Mouse (Mus musculus): Measurements from ENCODE around the gene Tmub1. TPM values are rescaled to one million over a fixed set of nuclear protein-coding genes. Genes with fewer than 3 reads are reported as not detected.

The Tmub1 gene
- polyA plus RNA-seq, 1 experiment from 2014 or later: 62.8 TPM

GRCm38 (mm10) chr5:24477909-24478308 is 30.3 kb upstream of the Tmub1 start:
- H3K4me3 ChIP-seq (replicated peaks): no peak overlapping the region
- no peak overlapping the region for H3K27ac ChIP-seq (replicated peaks)
- no peak overlapping the region for H3K9ac ChIP-seq (replicated peaks)
- peaks cover 54% of the 10 kb centered on the region for H3K4me1 ChIP-seq
- H3K4me2 ChIP-seq: no peak overlapping the region
- H3K36me3 ChIP-seq: peaks cover 55% of the 10 kb centered on the region
- H3K27me3 ChIP-seq (replicated peaks): 0 out of 2 replicates have a peak, but pooled peaks cover 6% of the 10 kb centered on the region
- WGBS: 77% methylated on average over 9 of the region's 9 CpGs
- H3K9me3 ChIP-seq (replicated peaks): no peaks in the 10 kb centered on the region
- ATAC-seq (ENCODE audit: low FRiP score): no peak

DNA sequence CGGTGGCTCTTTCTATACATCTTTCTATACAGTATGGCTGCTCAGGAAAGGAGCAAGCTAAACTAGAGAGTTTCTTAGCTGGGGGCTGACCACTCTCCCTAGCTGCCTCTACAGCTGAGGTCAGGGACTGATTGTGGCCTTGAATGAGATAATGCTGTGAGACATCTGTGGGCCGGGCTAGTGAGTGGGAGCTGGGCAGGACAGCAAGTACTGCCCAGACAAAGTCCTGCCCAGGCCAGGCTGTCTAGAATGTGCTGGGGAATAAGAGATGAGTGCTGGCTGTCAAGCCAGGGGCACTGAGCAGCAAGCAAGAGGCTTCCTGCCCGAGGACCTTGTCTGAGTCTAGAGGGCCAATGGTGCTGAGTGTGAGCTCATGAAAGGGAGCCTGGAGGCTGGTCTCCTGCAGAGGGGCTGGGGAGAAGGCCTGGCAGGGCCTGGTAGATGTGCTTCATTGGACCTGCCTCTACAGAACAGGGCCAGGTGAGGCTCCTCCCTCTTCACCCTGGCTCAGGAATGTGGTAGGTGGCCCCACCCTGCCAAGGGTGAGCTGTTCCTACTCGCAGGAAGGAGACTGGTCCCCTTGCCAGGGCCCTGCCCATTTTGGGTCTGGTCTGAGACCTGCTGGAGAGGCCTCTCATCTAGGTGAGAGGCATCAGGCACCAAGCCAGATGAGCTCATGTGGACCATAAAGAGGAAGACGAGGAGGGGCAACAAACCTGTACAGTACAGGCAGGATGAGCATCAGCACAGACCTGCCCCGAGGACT is 28.0 kb upstream of the Tmub1 start:
- Histone ChIP-seq H3K4me3 (replicated peaks) (no peak overlapping the region), H3K9me3 (replicated peaks) (no peaks in the 10 kb centered on the region), H3K9ac (replicated peaks) (no peak overlapping the region), H3K4me1 (peaks cover 44% of the 10 kb centered on the region), H3K27me3 (replicated peaks) (0 out of 2 replicates have a peak, but pooled peaks cover 9% of the 10 kb centered on the region), H3K4me2 (peak overlapping the region; percentile 65), H3K27ac (replicated peaks) (no peak overlapping the region), H3K36me3 (peaks cover 37% of the 10 kb centered on the region)
- ATAC-seq (ENCODE audit: low FRiP score): no peak
- 72% methylated on average over 6 of the region's 6 CpGs for WGBS

DNA sequence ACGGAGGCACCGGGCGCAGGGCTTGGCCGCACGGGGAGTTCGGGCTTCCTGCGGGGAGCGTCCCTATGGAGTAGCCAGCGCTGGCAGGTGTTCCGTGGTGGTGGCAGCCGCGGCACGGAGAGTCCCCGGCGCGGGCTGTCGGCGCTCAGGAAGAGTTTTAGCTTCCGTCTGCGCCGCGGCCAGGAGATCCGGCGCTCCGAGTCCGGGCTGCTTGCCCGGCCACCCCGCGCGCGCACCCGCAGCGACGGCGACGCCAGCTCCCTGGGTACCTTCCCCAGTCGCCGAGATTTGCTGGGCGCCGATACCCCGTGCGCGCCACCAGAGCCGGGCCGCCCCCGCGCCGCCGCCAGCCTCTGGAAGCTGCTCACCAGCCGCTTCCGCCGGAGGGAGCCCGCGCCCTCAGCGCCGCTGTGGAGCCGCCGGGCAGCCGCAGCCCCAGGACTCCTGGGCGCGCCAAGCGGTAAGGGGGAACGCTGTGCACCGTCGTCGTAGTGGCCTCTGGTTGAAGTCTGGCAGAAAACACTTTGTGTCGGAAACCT is 27.1 kb upstream of the Tmub1 start:
- 0 out of 2 replicates have a peak, but pooled peaks have one; percentile 4 for ATAC-seq (ENCODE audit: low FRiP score)
- H3K9me3 ChIP-seq (replicated peaks): no peaks in the 10 kb centered on the region
- peak overlapping the region; percentile 37 for H3K4me3 ChIP-seq (replicated peaks)
- no peak overlapping the region for H3K27ac ChIP-seq (replicated peaks)
- peaks cover 51% of the 10 kb centered on the region for H3K4me1 ChIP-seq
- H3K9ac ChIP-seq (replicated peaks): peak overlapping the region; percentile 39
- H3K4me2 ChIP-seq: peak overlapping the region; percentile 65
- 0 out of 2 replicates have a peak, but pooled peaks cover 9% of the 10 kb centered on the region for H3K27me3 ChIP-seq (replicated peaks)
- H3K36me3 ChIP-seq: peaks cover 29% of the 10 kb centered on the region
- 4% methylated on average over 66 of the region's 67 CpGs for WGBS

DNA sequence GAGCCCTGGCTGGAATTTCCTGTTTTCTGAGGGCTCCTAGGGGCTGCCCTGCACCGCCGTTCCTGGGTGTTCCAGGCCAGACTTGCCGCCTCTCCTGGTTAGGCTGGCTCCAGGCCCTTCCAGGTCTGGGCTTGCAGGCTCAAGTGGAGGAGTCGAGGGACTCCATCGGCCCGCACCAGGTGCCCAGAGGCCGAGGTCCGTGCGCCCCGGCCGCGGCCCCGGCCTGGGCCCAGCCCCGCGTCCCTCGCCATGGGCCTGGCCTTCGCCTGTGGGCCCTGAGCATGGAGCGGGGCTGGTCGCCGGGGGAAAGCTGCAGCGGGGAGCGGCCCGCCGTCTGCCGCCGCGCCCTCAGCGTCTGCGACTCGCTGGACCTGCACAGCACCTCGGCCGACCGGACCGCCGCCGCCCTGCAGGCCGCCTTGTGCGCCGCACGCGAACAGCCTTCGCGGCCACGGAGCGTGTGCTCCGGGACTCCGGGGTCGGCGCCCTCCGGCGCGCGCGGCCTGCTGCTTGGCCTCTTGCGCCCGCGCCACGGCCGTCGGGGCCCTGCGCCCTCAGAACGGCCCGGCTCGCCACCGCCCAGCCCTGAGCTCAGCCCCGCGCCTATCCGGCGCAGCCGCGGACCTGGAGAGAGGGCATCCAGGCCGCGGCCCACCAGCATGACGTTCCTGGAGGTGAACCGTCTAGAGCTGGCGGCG is 26.5 kb upstream of the Tmub1 start:
- Histone ChIP-seq H3K4me3 (replicated peaks) (peak overlapping the region; percentile 37), H3K9ac (replicated peaks) (peak overlapping the region; percentile 39), H3K4me2 (peak overlapping the region; percentile 65), H3K4me1 (peaks cover 53% of the 10 kb centered on the region), H3K9me3 (replicated peaks) (no peaks in the 10 kb centered on the region), H3K27ac (replicated peaks) (no peak overlapping the region), H3K27me3 (replicated peaks) (0 out of 2 replicates have a peak, but pooled peaks cover 9% of the 10 kb centered on the region), H3K36me3 (peaks cover 24% of the 10 kb centered on the region)
- WGBS: 8% methylated on average over 63 of the region's 77 CpGs
- 0 out of 2 replicates have a peak, but pooled peaks have one; percentile 4 for ATAC-seq (ENCODE audit: low FRiP score)

DNA sequence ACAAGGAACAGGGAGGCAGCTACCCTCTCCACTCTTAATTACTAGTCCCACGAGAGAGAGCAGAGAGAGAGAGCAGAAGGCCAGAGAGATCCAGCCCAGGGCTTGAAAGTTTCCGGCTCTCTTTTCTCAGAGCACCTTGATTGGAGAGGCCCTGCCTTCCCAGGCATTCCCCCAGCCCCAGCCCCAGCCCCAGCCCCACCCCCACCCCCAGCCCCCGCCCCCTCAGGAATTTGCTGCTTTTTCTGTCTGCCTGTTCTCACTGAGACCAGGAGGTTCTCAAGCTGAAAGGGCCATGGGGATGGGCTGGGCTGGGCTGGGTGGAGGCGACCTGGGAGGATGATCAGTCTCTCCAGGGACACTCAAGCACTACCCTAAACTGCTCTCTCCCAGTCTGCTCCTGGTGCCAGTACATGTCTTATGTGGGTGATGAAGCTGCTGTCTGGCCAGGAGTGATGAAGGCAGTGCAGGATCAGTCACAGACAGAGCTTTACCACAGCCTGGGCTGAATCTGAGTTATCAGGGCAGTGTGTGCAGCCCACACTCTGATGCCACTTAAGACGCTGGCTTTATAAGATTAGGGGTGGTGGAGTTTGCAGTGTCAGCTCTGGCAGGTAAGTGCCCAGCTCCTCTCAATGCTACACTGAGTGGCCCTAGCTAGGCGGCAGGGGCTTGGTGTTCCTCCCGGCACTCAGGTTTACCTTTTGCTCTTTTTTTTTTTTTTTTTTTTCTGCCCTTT is 25.4 kb upstream of the Tmub1 start:
- no peak overlapping the region for H3K9ac ChIP-seq (replicated peaks)
- H3K9me3 ChIP-seq (replicated peaks): no peaks in the 10 kb centered on the region
- peaks cover 13% of the 10 kb centered on the region for H3K36me3 ChIP-seq
- no peak overlapping the region for H3K27ac ChIP-seq (replicated peaks)
- H3K27me3 ChIP-seq (replicated peaks): 0 out of 2 replicates have a peak, but pooled peaks cover 9% of the 10 kb centered on the region
- H3K4me2 ChIP-seq: no peak overlapping the region
- H3K4me3 ChIP-seq (replicated peaks): no peak overlapping the region
- no peak for ATAC-seq (ENCODE audit: low FRiP score)
- 31% methylated on average over 6 of the region's 7 CpGs for WGBS
- peaks cover 56% of the 10 kb centered on the region for H3K4me1 ChIP-seq

DNA sequence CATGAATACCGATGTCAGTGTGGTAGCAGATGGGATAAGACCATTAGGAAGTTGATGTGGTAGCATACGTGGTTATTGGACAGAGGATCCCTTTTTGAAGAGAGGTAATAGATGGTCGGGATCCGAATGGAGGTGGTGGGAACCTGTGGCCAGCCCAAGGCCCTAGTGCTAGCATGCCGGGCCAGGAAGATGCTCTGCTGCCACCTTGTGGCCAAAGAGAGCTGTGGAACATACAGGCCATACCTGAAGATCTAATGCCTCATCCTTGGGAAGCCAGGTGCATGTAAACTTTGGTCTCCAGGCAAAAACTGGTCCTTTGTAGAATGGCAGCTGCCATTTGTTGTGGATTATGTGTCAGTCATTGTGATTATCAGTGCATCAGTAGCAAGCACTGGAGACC is 22.9 kb upstream of the Tmub1 start:
- Histone ChIP-seq H3K4me2 (no peak overlapping the region), H3K4me3 (replicated peaks) (no peak overlapping the region), H3K27me3 (replicated peaks) (0 out of 2 replicates have a peak, but pooled peaks cover 9% of the 10 kb centered on the region), H3K36me3 (no peaks in the 10 kb centered on the region), H3K9me3 (replicated peaks) (no peaks in the 10 kb centered on the region), H3K27ac (replicated peaks) (no peak overlapping the region), H3K4me1 (peaks cover 54% of the 10 kb centered on the region), H3K9ac (replicated peaks) (no peak overlapping the region)
- 12% methylated on average over 5 of the region's 5 CpGs for WGBS
- peak; percentile 51; the same call in 1 of the 2 replicates for ATAC-seq (ENCODE audit: low FRiP score)

DNA sequence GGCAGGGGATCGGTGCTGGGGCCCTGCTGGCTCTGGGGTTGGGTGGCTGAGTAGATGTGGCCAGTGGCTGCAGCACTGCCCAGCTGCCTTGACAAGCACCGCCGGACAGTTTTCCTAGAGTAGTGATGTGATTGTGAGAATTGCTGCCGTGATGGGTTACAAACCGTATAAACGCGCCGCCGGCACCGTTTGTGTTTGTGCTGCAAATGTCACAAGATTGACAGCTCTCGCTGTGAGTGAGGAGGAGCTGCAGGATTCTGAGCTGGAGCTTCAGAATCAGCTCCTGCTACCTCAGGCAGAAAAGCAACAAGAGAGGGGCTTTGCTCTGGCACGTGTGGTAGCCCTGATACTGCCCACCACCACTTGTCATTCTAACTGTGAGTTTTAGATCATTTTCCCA is 19.1 kb upstream of the Tmub1 start:
- H3K4me1 ChIP-seq: peaks cover 27% of the 10 kb centered on the region
- H3K36me3 ChIP-seq: no peaks in the 10 kb centered on the region
- H3K4me3 ChIP-seq (replicated peaks): no peak overlapping the region
- ATAC-seq (ENCODE audit: low FRiP score): no peak
- no peak overlapping the region for H3K27ac ChIP-seq (replicated peaks)
- H3K4me2 ChIP-seq: no peak overlapping the region
- H3K9ac ChIP-seq (replicated peaks): no peak overlapping the region
- 61% methylated on average over 12 of the region's 12 CpGs for WGBS
- H3K9me3 ChIP-seq (replicated peaks): no peaks in the 10 kb centered on the region
- H3K27me3 ChIP-seq (replicated peaks): no peaks in the 10 kb centered on the region

GRCm38 (mm10) chr5:24455613-24456012 is 8.0 kb upstream of the Tmub1 start:
- H3K4me3 ChIP-seq (replicated peaks): no peak overlapping the region
- peak overlapping the region; percentile 91 for H3K4me2 ChIP-seq
- 0 out of 2 replicates have a peak overlapping the region, but pooled peaks have one; percentile 14 for H3K9ac ChIP-seq (replicated peaks)
- peaks cover 56% of the 10 kb centered on the region for H3K4me1 ChIP-seq
- H3K27me3 ChIP-seq (replicated peaks): no peaks in the 10 kb centered on the region
- H3K9me3 ChIP-seq (replicated peaks): no peaks in the 10 kb centered on the region
- peaks cover 5% of the 10 kb centered on the region; the same call in 1 of the 2 replicates for H3K36me3 ChIP-seq
- 0 out of 2 replicates have a peak overlapping the region, but pooled peaks have one; percentile 37 for H3K27ac ChIP-seq (replicated peaks)
- 54% methylated on average over 7 of the region's 7 CpGs for WGBS
- ATAC-seq (ENCODE audit: low FRiP score): no peak

DNA sequence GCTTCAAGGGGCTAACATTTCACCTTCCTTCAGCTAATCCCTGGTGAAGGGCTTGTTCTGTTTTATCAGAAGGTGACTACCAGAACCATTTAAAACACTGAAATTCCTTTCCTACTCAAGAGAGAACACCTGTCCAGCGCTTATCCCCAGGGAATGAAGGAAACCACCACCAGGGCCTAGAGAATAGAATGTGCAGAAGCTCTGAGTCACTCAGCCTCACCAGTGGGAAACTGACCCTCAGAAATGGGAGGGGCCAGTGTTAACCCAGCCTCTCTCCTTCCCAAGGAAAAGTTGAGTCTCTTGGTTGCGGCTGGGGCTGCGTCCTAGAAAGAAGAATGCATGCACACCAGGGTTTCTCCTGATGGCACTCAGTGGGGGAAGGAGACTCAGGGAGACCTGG is 7.4 kb upstream of the Tmub1 start:
- H3K27ac ChIP-seq (replicated peaks): no peak overlapping the region
- 0 out of 2 replicates have a peak overlapping the region, but pooled peaks have one; percentile 1 for H3K4me3 ChIP-seq (replicated peaks)
- peaks cover 5% of the 10 kb centered on the region; the same call in 1 of the 2 replicates for H3K36me3 ChIP-seq
- peak overlapping the region; percentile 91 for H3K4me2 ChIP-seq
- H3K4me1 ChIP-seq: peaks cover 53% of the 10 kb centered on the region
- H3K9ac ChIP-seq (replicated peaks): 0 out of 2 replicates have a peak overlapping the region, but pooled peaks have one; percentile 14
- 58% methylated on average over 3 of the region's 3 CpGs for WGBS
- no peaks in the 10 kb centered on the region for H3K27me3 ChIP-seq (replicated peaks)
- no peak for ATAC-seq (ENCODE audit: low FRiP score)
- no peaks in the 10 kb centered on the region for H3K9me3 ChIP-seq (replicated peaks)

DNA sequence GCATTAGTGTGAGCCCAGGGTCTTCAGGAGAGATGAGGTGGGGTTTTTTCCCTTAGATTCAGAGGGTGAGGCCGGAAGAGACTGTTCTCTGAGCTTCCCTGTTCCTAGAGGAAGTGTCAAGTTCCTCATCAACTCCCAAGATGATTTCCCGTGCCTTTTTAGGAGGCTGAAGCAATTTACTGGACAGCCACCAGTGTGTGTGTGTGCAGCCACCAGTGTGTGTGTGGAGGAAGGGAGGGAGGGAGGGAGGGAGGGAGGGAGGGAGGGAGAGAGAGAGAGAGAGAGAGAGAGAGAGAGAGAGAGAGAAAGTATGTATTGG is 6.3 kb upstream of the Tmub1 start:
- Histone ChIP-seq H3K27ac (replicated peaks) (peak overlapping the region; percentile 93; the same call in 1 of the 2 replicates), H3K27me3 (replicated peaks) (0 out of 2 replicates have a peak, but pooled peaks cover under 1% of the 10 kb centered on the region), H3K9ac (replicated peaks) (peak overlapping the region; percentile 85), H3K4me1 (peaks cover 52% of the 10 kb centered on the region), H3K4me2 (peak overlapping the region; percentile 91), H3K4me3 (replicated peaks) (peak overlapping the region; percentile 85), H3K36me3 (peaks cover 5% of the 10 kb centered on the region; the same call in 1 of the 2 replicates), H3K9me3 (replicated peaks) (no peaks in the 10 kb centered on the region)
- WGBS: 3% methylated on average over 2 of the region's 2 CpGs
- ATAC-seq (ENCODE audit: low FRiP score): no peak
